Mouse (Mus musculus) layer of hippocampus, adult 2 months (tissue): ENCODE data around the gene Myl3. TPM values are rescaled to one million over a fixed set of nuclear protein-coding genes. Genes with fewer than 3 reads are reported as not detected.

Experiments used
- DNase-seq, 2 experiments: peaks; one replicate each; pipeline ENCODE4 v3.0.0; 2022; ENCODE audit warnings: low spot score in 2 of 2
- H3K27ac ChIP-seq: fragments of 200-600 bp; 2 replicates; pipeline ENCODE4 v1.8.1; 2022
- H3K4me3 ChIP-seq: fragments of 200-600 bp; 2 replicates; pipeline ENCODE4 v1.8.1; 2022; ENCODE audit warnings: mild to moderate bottlenecking
- CTCF ChIP-seq: fragments of 200-600 bp; conservative IDR thresholded peaks from 2 replicates; pipeline ENCODE4 v1.8.1; 2022; ENCODE audit warnings: antibody characterized with exemption, mild to moderate bottlenecking, moderate library complexity
- long read RNA-seq, 2 experiments: library from polyadenylated mRNA; stranded (forward); transcript quantifications; one replicate each; pipeline ENCODE4 v2.0.0; 2021; ENCODE audit warnings: borderline mapping rate in 2 of 2
- total RNA-seq, 2 experiments: library from RNA; stranded (reverse); gene quantifications; 2 replicates each; pipeline ENCODE4 v1.2.3; 2021

Myl3 gene
- total RNA-seq, result not detected
- long read RNA-seq, experiment 1, result 0 reads
- long read RNA-seq, experiment 2, result 0 reads

- no peak for TF ChIP-seq CTCF
- peak within 1 kb of the TSS; percentile 57 for H3K4me3 ChIP-seq
- DNase-seq, result no peak
These were observed at the start of gene Myl3 for GRCm38 (mm10) chr9:110741711-110742294. Gene Myl3 (plus strand): TSS chr9:110741861.

DNA sequence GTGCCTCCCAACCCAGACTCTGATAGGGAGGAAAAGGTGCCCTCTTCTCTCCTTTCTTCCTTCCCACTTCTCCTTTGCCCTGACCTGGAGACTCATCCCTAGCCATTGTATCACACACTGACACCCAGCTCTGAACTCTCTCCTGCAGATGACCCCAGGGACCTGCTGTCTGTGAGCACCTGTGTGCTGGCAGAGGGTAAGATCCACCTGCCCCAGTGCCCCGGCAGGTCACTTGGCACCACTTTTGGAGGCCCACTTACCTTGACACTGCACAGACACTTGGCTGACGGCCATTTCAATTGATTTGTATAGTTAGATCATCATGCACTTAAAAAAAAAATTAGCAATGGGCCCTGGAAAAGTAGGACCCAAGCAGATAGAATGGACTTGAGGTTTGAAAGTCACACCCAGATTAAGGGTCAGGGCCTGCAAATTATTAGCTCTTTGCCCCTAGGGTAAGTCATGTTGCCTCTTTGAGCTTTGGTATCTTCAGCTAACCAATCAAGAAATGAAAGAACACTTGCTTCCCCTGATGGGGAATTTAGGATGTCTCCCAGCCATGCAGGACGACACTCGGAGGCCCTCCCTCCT lies 46.4 kb upstream of the Myl3 start:
- Histone ChIP-seq H3K4me3 (no peak overlapping the region), H3K27ac (no peak overlapping the region)
- no peak for DNase-seq
- no peak for TF ChIP-seq CTCF

More at GRCm38 (mm10) chr9:110741711-110742294, at the start of gene Myl3:
- H3K27ac ChIP-seq, result no peak within 1 kb of the TSS

DNA sequence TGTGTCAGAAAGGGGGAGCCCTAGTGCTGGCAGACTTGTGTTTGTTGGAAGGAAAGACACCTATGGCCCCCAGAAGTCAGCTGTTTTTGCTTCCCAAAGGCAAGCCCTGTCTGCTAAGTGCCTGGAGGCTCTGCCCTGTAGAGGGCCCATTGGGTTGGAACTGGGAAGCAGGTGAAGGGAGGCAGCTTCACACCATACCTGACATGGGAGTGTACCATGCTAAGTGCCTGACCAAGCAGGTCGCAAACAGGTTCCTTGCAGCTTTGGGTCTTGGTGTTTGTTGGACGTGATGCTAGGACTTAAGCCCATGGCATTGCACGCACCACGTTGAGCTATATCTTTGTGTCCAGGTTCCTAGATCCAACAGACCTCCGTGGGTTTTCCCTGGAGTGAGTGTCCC lies 45.2 kb upstream of the Myl3 start:
- H3K27ac ChIP-seq, result no peak overlapping the region
- no peak for TF ChIP-seq CTCF
- no peak overlapping the region for H3K4me3 ChIP-seq

GRCm38 (mm10) chr9:110697465-110697864 lies 44.2 kb upstream of the Myl3 start:
- Histone ChIP-seq H3K4me3 (no peak overlapping the region), H3K27ac (0 out of 2 replicates have a peak overlapping the region, but pooled peaks have one; percentile 10)
- TF ChIP-seq CTCF, result no peak
- DNase-seq, result no peak

More for the DNA sequence above, 45.2 kb upstream of the Myl3 start:
- no peak for DNase-seq

DNA sequence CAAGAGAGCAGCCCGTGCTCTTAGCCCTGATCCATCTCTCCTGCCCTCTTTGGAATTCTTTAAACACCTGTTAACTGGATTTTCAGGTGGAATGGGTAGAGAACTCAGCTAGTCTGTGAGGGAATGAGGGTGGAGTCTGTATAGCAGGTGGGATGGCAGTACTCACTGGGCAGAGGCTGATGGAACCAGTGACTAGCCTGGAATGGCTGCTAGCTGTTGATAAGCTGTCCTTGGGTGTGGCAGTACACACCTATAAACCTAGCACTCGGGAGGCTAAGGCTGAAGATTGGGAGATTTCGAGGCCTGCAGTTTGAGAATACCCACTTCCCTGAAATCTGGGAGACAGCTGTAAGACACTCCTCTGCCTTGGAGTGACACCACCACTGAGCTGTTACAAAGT lies 42.1 kb upstream of the Myl3 start:
- H3K4me3 ChIP-seq, result no peak overlapping the region
- no peak overlapping the region for H3K27ac ChIP-seq
- DNase-seq, result no peak
- TF ChIP-seq CTCF, result no peak

DNA sequence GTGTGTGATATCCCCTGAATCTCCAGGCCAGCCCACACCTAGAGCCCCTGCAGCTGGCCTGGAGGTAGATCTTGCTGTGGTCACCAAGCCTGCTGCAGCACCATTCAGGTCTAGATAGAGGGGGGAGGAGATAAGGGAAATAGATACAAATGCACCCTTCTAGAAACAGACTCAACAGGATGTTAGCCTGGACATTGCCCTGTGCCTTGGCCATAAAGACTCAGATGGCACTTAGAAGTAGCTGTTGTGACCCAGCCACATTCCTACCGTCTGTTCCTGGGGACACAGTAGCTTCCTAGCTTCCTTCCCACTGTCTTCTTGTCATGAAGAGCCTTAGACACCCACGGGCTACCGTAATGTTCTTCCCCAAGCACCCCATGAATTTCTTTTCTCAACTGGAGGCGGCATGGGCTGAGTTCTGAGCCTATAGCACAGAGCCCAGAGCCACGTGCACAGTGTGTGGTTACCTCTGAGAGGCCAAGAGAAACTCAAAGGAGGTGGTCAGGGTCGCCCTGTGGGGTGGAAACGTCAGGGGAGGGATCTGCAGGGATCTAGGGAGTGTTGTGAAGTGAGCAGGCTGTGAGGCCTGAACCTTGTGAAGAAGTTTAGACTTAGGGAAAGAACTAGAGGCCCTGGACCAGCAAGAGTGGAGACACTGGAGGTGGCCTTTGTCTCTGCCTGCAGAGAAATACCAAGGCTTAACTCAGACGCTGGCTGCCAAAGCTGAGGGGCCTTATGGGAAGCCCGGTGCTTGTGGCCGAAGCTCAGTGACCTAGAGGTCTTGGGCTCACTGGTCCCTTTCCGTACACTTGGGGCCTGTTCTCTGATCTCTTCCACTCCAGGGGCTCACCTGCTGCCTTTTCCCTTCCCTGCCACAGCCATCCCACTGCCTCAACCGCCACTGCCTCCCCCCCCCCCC lies 40.3 kb upstream of the Myl3 start:
- Histone ChIP-seq H3K27ac (no peak overlapping the region), H3K4me3 (no peak overlapping the region)
- DNase-seq, result no peak
- no peak for TF ChIP-seq CTCF

- no peak overlapping the region for H3K4me3 ChIP-seq
- TF ChIP-seq CTCF, result no peak
- peak overlapping the region; percentile 33; the same call in 1 of the 2 replicates for H3K27ac ChIP-seq
- DNase-seq, result no peak
These were observed 38.8 kb upstream of the Myl3 start for GRCm38 (mm10) chr9:110702848-110703247.

DNA sequence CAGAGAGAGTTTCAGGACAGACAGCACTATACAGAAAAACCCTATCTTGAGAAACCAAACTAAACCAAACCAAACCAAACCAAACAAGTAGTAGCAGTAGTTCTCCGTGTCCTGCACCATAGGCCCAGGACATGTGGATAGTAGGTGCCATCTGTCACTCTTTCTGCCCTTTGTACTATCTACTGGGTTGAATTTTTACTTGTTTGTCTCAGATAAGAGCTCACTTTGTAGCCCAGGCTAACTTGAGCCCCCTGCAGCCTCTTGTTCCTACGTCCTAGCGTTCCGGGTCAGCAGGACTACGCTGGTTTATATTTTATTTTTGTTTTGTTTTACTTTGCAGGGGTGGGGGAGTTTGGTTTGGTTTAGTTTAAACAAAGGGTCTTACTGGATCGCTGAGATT lies 37.7 kb upstream of the Myl3 start:
- Histone ChIP-seq H3K27ac (no peak overlapping the region), H3K4me3 (no peak overlapping the region)
- DNase-seq, result no peak
- no peak for TF ChIP-seq CTCF

GRCm38 (mm10) chr9:110706784-110707183 lies 34.9 kb upstream of the Myl3 start:
- no peak for DNase-seq
- TF ChIP-seq CTCF, result peak; percentile 24
- Histone ChIP-seq H3K4me3 (no peak overlapping the region), H3K27ac (no peak overlapping the region)

DNA sequence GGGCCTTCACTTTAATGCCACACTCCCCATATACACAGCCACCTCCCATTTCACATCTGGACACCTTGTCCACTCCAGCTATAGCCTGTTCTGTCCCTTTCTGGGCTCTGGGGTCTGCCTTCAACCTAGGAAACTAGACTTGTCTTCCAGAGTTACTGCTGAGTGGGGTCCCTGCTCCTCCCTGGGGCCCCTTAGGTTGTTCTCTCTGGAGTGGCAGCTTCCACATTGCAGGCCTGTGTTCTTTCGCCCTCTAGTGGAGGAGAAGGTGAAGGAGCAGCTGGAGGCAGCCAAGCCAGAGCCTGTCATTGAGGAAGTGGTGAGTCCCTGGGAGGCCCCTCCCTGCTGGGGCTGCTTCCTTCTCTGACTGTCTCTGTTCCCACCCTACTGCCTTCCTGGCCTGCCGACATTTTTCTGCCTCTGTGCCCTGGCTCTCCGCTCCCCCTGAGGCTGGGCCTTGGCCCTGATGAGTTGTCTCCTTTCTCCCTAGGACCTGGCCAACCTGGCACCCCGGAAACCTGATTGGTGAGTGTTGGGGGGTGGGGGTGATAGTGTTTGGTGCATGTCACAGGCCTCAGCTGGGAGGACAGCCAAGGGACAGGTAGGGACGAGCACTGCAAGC lies 31.9 kb upstream of the Myl3 start:
- Histone ChIP-seq H3K27ac (no peak overlapping the region; the same call in 1 of the 2 replicates), H3K4me3 (no peak overlapping the region; the same call in 1 of the 2 replicates)
- DNase-seq, result peak; percentile 79 to 81
- peak; percentile 96 for TF ChIP-seq CTCF

DNA sequence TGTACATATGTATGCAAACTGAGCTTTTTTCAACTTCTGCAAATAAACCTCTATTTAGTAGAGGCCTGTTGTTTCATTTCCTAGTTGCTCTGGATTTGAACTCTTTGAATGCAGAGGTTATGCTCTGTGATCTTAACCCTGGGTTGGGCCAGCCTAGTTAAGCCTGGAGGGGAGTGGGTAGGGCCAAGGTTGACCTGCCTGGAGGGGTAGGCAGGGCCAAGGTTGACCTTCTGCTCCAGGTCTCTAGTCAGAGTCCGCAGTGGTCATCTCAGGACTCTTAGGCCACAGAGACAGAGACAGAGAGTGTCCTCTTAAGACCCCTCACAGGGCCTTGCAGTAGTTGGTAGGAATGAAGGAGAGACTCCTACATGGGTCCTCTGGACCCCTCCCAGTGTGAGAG lies 30.1 kb upstream of the Myl3 start:
- no peak for TF ChIP-seq CTCF
- no peak overlapping the region for H3K4me3 ChIP-seq
- no peak overlapping the region for H3K27ac ChIP-seq
- no peak for DNase-seq

GRCm38 (mm10) chr9:110711996-110712395 lies 29.7 kb upstream of the Myl3 start:
- TF ChIP-seq CTCF, result no peak
- no peak for DNase-seq
- H3K4me3 ChIP-seq, result no peak overlapping the region

GRCm38 (mm10) chr9:110712545-110712944 lies 29.1 kb upstream of the Myl3 start:
- DNase-seq, result no peak
- TF ChIP-seq CTCF, result no peak
- no peak overlapping the region for H3K27ac ChIP-seq

More at GRCm38 (mm10) chr9:110711996-110712395, 29.7 kb upstream of the Myl3 start:
- H3K27ac ChIP-seq, result no peak overlapping the region

More at GRCm38 (mm10) chr9:110712545-110712944, 29.1 kb upstream of the Myl3 start:
- H3K4me3 ChIP-seq, result no peak overlapping the region
